Mouse (Mus musculus): ENCODE measurements at regions not wholly inside any gene's neighbourhood (a gene's known extent, or its start where the extent isn't known, plus 50 kb on each side); places are given as distances from the start of the nearest gene placed in this dataset.

GRCm38 (mm10) chr2:75452274-75453148, 206.6 kb upstream of the Hnrnpa3 start:
- in situ Hi-C loops (cut with MboI; ENCODE audit: low pct_unique_long_range_greater_than_20kb in 1 of 2, low sequenced_read_pairs in 2 of 2, unreplicated experiment in 1 of 2), result no loop called here

GRCm38 (mm10) chr2:75455481-75455880, 203.6 kb upstream of the Hnrnpa3 start:
- in situ Hi-C loops (cut with MboI; ENCODE audit: low pct_unique_long_range_greater_than_20kb in 1 of 2, low sequenced_read_pairs in 2 of 2, unreplicated experiment in 1 of 2), result no loop called here

- in situ Hi-C loops (cut with MboI; ENCODE audit: low pct_unique_long_range_greater_than_20kb in 1 of 2, low sequenced_read_pairs in 2 of 2, unreplicated experiment in 1 of 2), result no loop called here
Measured at GRCm38 (mm10) chr2:75456272-75456671, 202.8 kb upstream of the Hnrnpa3 start.

- in situ Hi-C loops (cut with MboI; ENCODE audit: low pct_unique_long_range_greater_than_20kb in 1 of 2, low sequenced_read_pairs in 2 of 2, unreplicated experiment in 1 of 2), result no loop called here
Measured at GRCm38 (mm10) chr2:75457423-75457822, 201.6 kb upstream of the Hnrnpa3 start.

- in situ Hi-C loops (cut with MboI; ENCODE audit: low pct_unique_long_range_greater_than_20kb in 1 of 2, low sequenced_read_pairs in 2 of 2, unreplicated experiment in 1 of 2), result no loop called here
Measured at GRCm38 (mm10) chr2:75458898-75459297, 200.2 kb upstream of the Hnrnpa3 start.

- in situ Hi-C loops (cut with MboI; ENCODE audit: low pct_unique_long_range_greater_than_20kb in 1 of 2, low sequenced_read_pairs in 2 of 2, unreplicated experiment in 1 of 2), result no loop called here
Measured at GRCm38 (mm10) chr2:75460419-75460818, 198.6 kb upstream of the Hnrnpa3 start.

GRCm38 (mm10) chr2:75461019-75461418, 198.0 kb upstream of the Hnrnpa3 start:
- in situ Hi-C loops (cut with MboI; ENCODE audit: low pct_unique_long_range_greater_than_20kb in 1 of 2, low sequenced_read_pairs in 2 of 2, unreplicated experiment in 1 of 2), result no loop called here

- in situ Hi-C loops (cut with MboI; ENCODE audit: low pct_unique_long_range_greater_than_20kb in 1 of 2, low sequenced_read_pairs in 2 of 2, unreplicated experiment in 1 of 2), result no loop called here
Measured at GRCm38 (mm10) chr2:75461421-75461991, 197.6 kb upstream of the Hnrnpa3 start.

GRCm38 (mm10) chr2:75462030-75462671, 196.9 kb upstream of the Hnrnpa3 start:
- in situ Hi-C loops (cut with MboI; ENCODE audit: low pct_unique_long_range_greater_than_20kb in 1 of 2, low sequenced_read_pairs in 2 of 2, unreplicated experiment in 1 of 2), result no loop called here

GRCm38 (mm10) chr2:75463091-75463490, 196.0 kb upstream of the Hnrnpa3 start:
- in situ Hi-C loops (cut with MboI; ENCODE audit: low pct_unique_long_range_greater_than_20kb in 1 of 2, low sequenced_read_pairs in 2 of 2, unreplicated experiment in 1 of 2), result no loop called here

GRCm38 (mm10) chr2:75464429-75464828, 194.6 kb upstream of the Hnrnpa3 start:
- in situ Hi-C loops (cut with MboI; ENCODE audit: low pct_unique_long_range_greater_than_20kb in 1 of 2, low sequenced_read_pairs in 2 of 2, unreplicated experiment in 1 of 2), result no loop called here

GRCm38 (mm10) chr2:75468851-75469250, 190.2 kb upstream of the Hnrnpa3 start:
- in situ Hi-C loops (cut with MboI; ENCODE audit: low pct_unique_long_range_greater_than_20kb in 1 of 2, low sequenced_read_pairs in 2 of 2, unreplicated experiment in 1 of 2), result no loop called here

- in situ Hi-C loops (cut with MboI; ENCODE audit: low pct_unique_long_range_greater_than_20kb in 1 of 2, low sequenced_read_pairs in 2 of 2, unreplicated experiment in 1 of 2), result no loop called here
Measured at GRCm38 (mm10) chr2:75469958-75470687, 188.9 kb upstream of the Hnrnpa3 start.

- in situ Hi-C loops (cut with MboI; ENCODE audit: low pct_unique_long_range_greater_than_20kb in 1 of 2, low sequenced_read_pairs in 2 of 2, unreplicated experiment in 1 of 2), result no loop called here
Measured at GRCm38 (mm10) chr2:75470688-75471054, 188.4 kb upstream of the Hnrnpa3 start.

GRCm38 (mm10) chr2:75472489-75472888, 186.6 kb upstream of the Hnrnpa3 start:
- in situ Hi-C loops (cut with MboI; ENCODE audit: low pct_unique_long_range_greater_than_20kb in 1 of 2, low sequenced_read_pairs in 2 of 2, unreplicated experiment in 1 of 2), result no loop called here

- in situ Hi-C loops (cut with MboI; ENCODE audit: low pct_unique_long_range_greater_than_20kb in 1 of 2, low sequenced_read_pairs in 2 of 2, unreplicated experiment in 1 of 2), result no loop called here
Measured at GRCm38 (mm10) chr2:75474509-75474908, 184.6 kb upstream of the Hnrnpa3 start.

- in situ Hi-C loops (cut with MboI; ENCODE audit: low pct_unique_long_range_greater_than_20kb in 1 of 2, low sequenced_read_pairs in 2 of 2, unreplicated experiment in 1 of 2), result no loop called here
Measured at GRCm38 (mm10) chr2:75476350-75476749, 182.7 kb upstream of the Hnrnpa3 start.

GRCm38 (mm10) chr2:75477076-75477475, 182.0 kb upstream of the Hnrnpa3 start:
- in situ Hi-C loops (cut with MboI; ENCODE audit: low pct_unique_long_range_greater_than_20kb in 1 of 2, low sequenced_read_pairs in 2 of 2, unreplicated experiment in 1 of 2), result no loop called here

- in situ Hi-C loops (cut with MboI; ENCODE audit: low pct_unique_long_range_greater_than_20kb in 1 of 2, low sequenced_read_pairs in 2 of 2, unreplicated experiment in 1 of 2), result no loop called here
Measured at GRCm38 (mm10) chr2:75479546-75479945, 179.5 kb upstream of the Hnrnpa3 start.
